Mouse (Mus musculus): Measurements from ENCODE around the gene Ptov1. TPM values are rescaled to one million over a fixed set of nuclear protein-coding genes. Genes with fewer than 3 reads are reported as not detected.
A peak's percentile ranks its signal among the peaks of the same experiment; 100 is the strongest.

Gene Ptov1
- polyA plus RNA-seq, 1 experiment from 2014 or later, result 410 TPM

DNA sequence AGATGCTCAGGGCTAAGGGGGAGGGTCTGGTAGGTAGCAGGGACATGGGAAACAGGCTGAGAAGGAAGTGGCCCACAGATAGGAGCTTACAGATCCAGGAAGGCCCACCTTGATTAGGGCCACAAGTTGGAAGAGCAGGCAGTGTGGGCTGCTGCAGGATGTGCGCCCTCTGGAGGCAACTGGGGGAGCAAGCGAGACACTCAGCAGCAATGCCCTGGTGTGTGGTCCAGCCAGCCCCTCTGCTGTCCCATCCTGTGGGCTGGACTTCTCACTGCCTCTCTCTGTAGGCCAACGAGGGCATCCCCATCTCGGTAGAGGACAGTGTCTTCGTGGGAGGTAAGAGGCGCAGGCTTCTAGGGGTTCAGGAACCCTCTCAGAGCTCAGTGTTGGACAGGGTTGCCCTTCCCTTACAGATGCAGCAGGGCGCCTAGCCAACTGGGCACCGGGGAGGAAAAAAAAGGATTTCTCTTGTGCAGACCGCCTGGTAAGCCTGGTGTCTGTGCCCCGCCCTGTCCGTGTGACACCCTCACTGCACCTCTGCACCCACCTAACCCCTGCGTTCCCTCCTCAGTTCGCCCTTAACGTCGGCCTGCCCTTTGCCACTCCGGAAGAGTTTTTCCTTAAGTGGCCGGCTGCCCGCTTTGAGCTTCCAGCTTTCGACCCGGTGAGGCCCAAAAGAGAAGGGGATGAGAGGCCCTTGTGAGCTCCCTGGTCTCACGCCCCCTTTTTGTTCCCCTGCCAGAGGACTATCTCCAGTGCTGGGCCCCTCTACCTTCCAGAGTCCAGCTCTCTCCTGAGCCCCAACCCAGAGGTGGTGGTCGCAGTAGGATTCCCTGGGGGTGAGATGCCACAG lies 8.8 kb downstream of the Ptov1 start:
- H3K27me3 ChIP-seq (ENCODE audit: control insufficient read depth, insufficient read depth, low read length), result no peaks in the 10 kb centered on the region
- no peaks in the 10 kb centered on the region for H3K9me3 ChIP-seq (ENCODE audit: control insufficient read depth, low read length)
- H3K27ac ChIP-seq (replicated peaks; ENCODE audit: low read depth, low read length), result no peak overlapping the region
- H3K4me3 ChIP-seq (ENCODE audit: low read depth, low read length), result no peak overlapping the region
- DNase-seq (ENCODE audit: low spot score), result peak; percentile 85
- WGBS, result 65% methylated on average over 22 of the region's 22 CpGs
- 0 out of 2 replicates have a peak overlapping the region, but pooled peaks have one; percentile 7 for H3K4me2 ChIP-seq (ENCODE audit: low read depth, severe bottlenecking)
- H3K4me1 ChIP-seq (ENCODE audit: control insufficient read depth, insufficient read depth, low read length), result peaks cover 6% of the 10 kb centered on the region; the same call in 1 of the 2 replicates
- H3K9ac ChIP-seq (ENCODE audit: low read length), result no peak overlapping the region
- peaks cover 34% of the 10 kb centered on the region; the same call in 1 of the 2 replicates for H3K36me3 ChIP-seq (ENCODE audit: control insufficient read depth, insufficient read depth, low read length)
- no peak for ATAC-seq (ENCODE audit: insufficient number of reproducible peaks, low FRiP score, low TSS enrichment, low read depth)

DNA sequence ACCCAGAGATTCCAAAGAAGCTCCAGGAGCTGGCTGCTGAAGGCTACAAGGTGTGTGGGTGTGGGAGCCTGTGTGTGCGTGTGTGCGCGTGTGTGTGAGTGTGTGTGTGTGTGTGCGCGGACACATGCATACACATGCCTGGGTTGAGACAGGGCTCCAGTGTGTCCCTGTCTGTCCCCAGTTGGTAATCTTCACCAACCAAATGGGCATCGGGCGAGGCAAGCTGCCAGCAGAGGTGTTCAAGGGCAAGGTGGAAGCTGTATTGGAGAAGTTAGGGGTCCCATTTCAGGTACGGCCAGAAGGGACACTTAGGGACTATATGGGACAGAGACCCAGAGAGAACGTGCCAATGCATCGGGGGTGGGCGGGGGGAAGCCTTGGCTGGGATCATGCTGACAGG lies 9.7 kb downstream of the Ptov1 start:
- DNase-seq (ENCODE audit: low spot score) (no peak), ATAC-seq (ENCODE audit: insufficient number of reproducible peaks, low FRiP score, low TSS enrichment, low read depth) (no peak)
- Histone ChIP-seq H3K4me1 (ENCODE audit: control insufficient read depth, insufficient read depth, low read length) (peaks cover 8% of the 10 kb centered on the region), H3K36me3 (ENCODE audit: control insufficient read depth, insufficient read depth, low read length) (peaks cover 30% of the 10 kb centered on the region; the same call in 1 of the 2 replicates), H3K27ac (replicated peaks; ENCODE audit: low read depth, low read length) (no peak overlapping the region), H3K4me3 (ENCODE audit: low read depth, low read length) (no peak overlapping the region), H3K27me3 (ENCODE audit: control insufficient read depth, insufficient read depth, low read length) (no peaks in the 10 kb centered on the region), H3K4me2 (ENCODE audit: low read depth, severe bottlenecking) (no peak overlapping the region), H3K9ac (ENCODE audit: low read length) (no peak overlapping the region), H3K9me3 (ENCODE audit: control insufficient read depth, low read length) (no peaks in the 10 kb centered on the region)
- 93% methylated on average over 11 of the region's 11 CpGs for whole genome bisulfite sequencing

DNA sequence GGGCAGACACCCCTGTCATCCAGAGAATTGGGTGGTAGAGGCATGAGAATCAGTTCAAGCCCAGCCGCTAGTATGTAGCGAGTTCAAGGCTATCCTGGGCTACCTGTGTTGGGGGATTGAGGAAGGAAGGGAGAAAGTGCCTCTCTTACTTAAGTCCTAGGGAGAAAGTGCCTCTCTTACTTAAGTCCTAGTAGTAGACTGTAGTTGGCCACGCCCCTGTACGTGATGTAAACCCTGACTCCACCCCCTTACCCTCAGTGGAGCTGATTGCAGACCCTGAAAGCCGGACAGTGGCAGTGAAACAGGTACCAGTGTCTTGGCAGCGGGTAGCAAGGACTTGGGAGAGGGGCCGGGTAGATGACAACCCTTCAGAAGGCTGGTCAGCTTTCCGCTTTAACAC lies 11.7 kb downstream of the Ptov1 start:
- Histone ChIP-seq H3K4me1 (ENCODE audit: control insufficient read depth, insufficient read depth, low read length) (peaks cover 16% of the 10 kb centered on the region), H3K36me3 (ENCODE audit: control insufficient read depth, insufficient read depth, low read length) (peaks cover 13% of the 10 kb centered on the region; the same call in 1 of the 2 replicates), H3K9ac (ENCODE audit: low read length) (peak overlapping the region; percentile 48), H3K27me3 (ENCODE audit: control insufficient read depth, insufficient read depth, low read length) (no peaks in the 10 kb centered on the region), H3K27ac (replicated peaks; ENCODE audit: low read depth, low read length) (no peak overlapping the region), H3K4me3 (ENCODE audit: low read depth, low read length) (peak overlapping the region; percentile 52), H3K9me3 (ENCODE audit: control insufficient read depth, low read length) (no peaks in the 10 kb centered on the region), H3K4me2 (ENCODE audit: low read depth, severe bottlenecking) (peak overlapping the region; percentile 75)
- no peak for ATAC-seq (ENCODE audit: insufficient number of reproducible peaks, low FRiP score, low TSS enrichment, low read depth)
- 28% methylated on average over 8 of the region's 8 CpGs for WGBS
- no peak for DNase-seq (ENCODE audit: low spot score)

DNA sequence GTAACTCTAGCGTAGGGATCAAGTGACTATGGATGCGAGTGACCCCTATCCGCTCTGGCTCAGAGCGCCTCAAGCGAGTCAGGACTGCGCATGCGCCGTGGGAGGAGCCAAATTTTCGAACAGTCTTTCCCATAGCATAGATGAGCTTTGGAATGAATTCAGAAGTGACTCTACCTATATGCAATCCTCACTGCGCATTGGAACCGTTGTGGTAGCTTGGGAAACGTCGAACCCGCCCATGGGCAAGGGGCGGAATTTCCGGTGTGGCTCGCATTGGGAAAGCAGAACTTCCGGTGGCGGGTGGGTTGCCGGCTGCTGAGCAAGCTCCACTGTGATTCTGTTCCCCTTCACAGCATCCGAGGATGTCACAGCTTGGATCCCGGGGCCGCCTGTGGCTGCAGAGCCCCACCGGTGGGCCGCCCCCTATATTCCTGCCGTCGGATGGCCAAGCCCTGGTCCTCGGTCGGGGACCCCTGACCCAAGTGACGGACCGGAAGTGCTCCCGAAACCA lies 12.5 kb downstream of the Ptov1 start, which contains the start of gene Pnkp:
Gene Pnkp (plus strand): TSS at position 98 of the 511 bp plus-strand sequence.
- H3K27ac ChIP-seq (replicated peaks; ENCODE audit: low read depth, low read length), result peak within 1 kb of the TSS; percentile 83
- no peaks in the 10 kb centered on the region for H3K27me3 ChIP-seq (ENCODE audit: control insufficient read depth, insufficient read depth, low read length)
- no peaks in the 10 kb centered on the region for H3K9me3 ChIP-seq (ENCODE audit: control insufficient read depth, low read length)
- H3K9ac ChIP-seq (ENCODE audit: low read length), result peak within 1 kb of the TSS; percentile 48
- peaks cover 11% of the 10 kb centered on the region; the same call in 1 of the 2 replicates for H3K36me3 ChIP-seq (ENCODE audit: control insufficient read depth, insufficient read depth, low read length)
- peak; percentile 89 for DNase-seq (ENCODE audit: low spot score)
- peak within 1 kb of the TSS; percentile 75 for H3K4me2 ChIP-seq (ENCODE audit: low read depth, severe bottlenecking)
- ATAC-seq (ENCODE audit: insufficient number of reproducible peaks, low FRiP score, low TSS enrichment, low read depth), result peak; percentile 44; the same call in 1 of the 2 replicates
- peaks cover 16% of the 10 kb centered on the region for H3K4me1 ChIP-seq (ENCODE audit: control insufficient read depth, insufficient read depth, low read length)
- H3K4me3 ChIP-seq (ENCODE audit: low read depth, low read length), result peak within 1 kb of the TSS; percentile 52
- WGBS, result under 1% methylated on average over 32 of the region's 32 CpGs

DNA sequence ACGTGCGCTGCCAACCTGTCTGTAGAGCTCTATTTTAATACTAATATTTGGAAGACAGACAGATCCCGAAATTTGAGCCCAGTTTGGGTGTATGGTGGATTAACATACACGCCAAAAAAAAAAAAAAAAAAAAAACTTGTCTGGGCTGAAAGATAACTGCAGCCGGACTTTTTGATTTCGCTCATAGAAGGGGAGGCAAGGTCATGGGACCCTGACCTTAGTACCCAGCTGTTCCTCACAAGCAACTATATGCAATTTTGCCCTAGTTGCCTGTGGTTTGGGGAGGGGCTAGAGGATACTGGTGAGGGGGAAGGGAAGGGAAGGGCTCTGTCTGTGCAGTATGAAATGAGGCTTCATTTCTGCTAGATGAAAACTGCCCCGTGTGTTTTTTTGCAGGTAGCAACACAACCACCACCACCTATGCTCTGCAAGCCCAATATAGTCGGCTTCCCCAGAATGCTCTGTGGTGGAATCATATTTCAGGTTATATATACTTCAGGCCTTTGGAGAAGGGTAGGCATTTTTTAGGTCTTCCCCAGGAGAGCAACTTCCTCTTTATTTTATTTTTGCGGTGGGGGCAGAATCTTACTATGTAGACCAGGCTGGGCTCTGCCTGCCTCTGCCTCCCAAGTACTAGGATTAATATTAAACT lies 13.2 kb downstream of the Ptov1 start:
- peak overlapping the region; percentile 52 for H3K4me3 ChIP-seq (ENCODE audit: low read depth, low read length)
- DNase-seq (ENCODE audit: low spot score) (no peak), ATAC-seq (ENCODE audit: insufficient number of reproducible peaks, low FRiP score, low TSS enrichment, low read depth) (no peak)
- peak overlapping the region; percentile 75 for H3K4me2 ChIP-seq (ENCODE audit: low read depth, severe bottlenecking)
- H3K36me3 ChIP-seq (ENCODE audit: control insufficient read depth, insufficient read depth, low read length), result peaks cover 8% of the 10 kb centered on the region; the same call in 1 of the 2 replicates
- no peak overlapping the region for H3K9ac ChIP-seq (ENCODE audit: low read length)
- peaks cover 16% of the 10 kb centered on the region for H3K4me1 ChIP-seq (ENCODE audit: control insufficient read depth, insufficient read depth, low read length)
- no peaks in the 10 kb centered on the region for H3K27me3 ChIP-seq (ENCODE audit: control insufficient read depth, insufficient read depth, low read length)
- 64% methylated on average over 9 of the region's 9 CpGs for WGBS
- H3K27ac ChIP-seq (replicated peaks; ENCODE audit: low read depth, low read length), result no peak overlapping the region
- no peaks in the 10 kb centered on the region for H3K9me3 ChIP-seq (ENCODE audit: control insufficient read depth, low read length)

DNA sequence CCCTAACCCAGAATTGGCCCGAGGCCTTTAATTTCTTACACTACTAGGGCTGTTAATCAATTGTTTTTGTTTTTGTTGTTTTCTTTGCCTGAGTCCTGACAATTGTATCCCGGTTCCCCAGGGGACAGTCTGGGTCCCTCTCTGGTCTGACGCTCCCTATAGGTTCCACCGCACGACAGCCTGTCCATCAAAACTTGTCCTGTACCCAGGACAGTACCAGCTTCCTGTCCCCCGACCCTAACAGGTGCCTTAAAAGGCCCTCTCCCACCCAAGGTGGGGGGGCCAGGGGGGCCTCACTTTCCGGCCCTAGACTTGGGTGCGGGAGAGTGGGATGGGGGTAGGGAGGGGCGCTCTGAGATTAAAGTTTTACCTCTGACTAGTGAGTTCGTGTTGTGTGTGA lies 14.6 kb downstream of the Ptov1 start:
- H3K4me3 ChIP-seq (ENCODE audit: low read depth, low read length), result peak overlapping the region; percentile 39
- ATAC-seq (ENCODE audit: insufficient number of reproducible peaks, low FRiP score, low TSS enrichment, low read depth) (no peak), DNase-seq (ENCODE audit: low spot score) (no peak)
- H3K9ac ChIP-seq (ENCODE audit: low read length), result no peak overlapping the region; the same call in 1 of the 2 replicates
- H3K4me1 ChIP-seq (ENCODE audit: control insufficient read depth, insufficient read depth, low read length), result peaks cover 21% of the 10 kb centered on the region
- peaks cover 5% of the 10 kb centered on the region; the same call in 1 of the 2 replicates for H3K36me3 ChIP-seq (ENCODE audit: control insufficient read depth, insufficient read depth, low read length)
- H3K27ac ChIP-seq (replicated peaks; ENCODE audit: low read depth, low read length), result peak overlapping the region; percentile 48; the same call in 1 of the 2 replicates
- 46% methylated on average over 10 of the region's 10 CpGs for WGBS
- no peaks in the 10 kb centered on the region for H3K27me3 ChIP-seq (ENCODE audit: control insufficient read depth, insufficient read depth, low read length)
- H3K9me3 ChIP-seq (ENCODE audit: control insufficient read depth, low read length), result no peaks in the 10 kb centered on the region
- peak overlapping the region; percentile 70 for H3K4me2 ChIP-seq (ENCODE audit: low read depth, severe bottlenecking)

DNA sequence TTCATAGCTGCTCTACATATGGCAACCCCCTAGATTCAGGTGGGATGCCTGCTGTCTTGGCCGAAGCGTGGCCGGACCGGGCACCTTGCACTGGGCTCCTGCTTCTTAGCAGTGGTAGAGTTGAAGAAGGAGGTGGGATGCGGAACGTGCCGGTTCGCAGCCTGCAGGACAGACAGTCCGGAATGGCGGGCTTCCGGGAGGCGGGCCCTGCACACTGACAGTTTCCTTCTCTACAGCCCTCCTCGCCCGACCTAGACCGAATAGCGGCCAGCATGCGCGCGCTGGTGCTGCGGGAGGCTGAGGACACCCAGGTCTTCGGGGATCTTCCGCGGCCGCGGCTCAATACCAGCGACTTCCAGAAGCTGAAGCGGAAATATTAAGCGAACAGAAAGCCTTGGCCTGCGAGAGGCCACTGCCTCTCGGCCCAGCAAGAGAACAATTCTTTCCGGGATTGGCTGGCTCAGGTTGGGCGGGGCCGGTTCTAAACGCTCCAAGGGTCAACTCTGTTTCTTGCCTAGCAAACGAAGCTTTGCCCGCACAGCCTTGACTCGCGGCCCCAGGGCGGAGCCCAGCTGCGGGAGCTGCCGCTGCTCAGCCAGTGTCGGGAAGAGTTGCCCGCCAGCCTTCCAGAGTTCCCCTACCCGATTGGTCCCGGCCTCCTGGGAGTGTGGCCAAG lies 15.1 kb downstream of the Ptov1 start:
- DNase-seq (ENCODE audit: low spot score), result peak; percentile 81
- WGBS, result 2% methylated on average over 45 of the region's 45 CpGs
- no peaks in the 10 kb centered on the region for H3K9me3 ChIP-seq (ENCODE audit: control insufficient read depth, low read length)
- H3K4me1 ChIP-seq (ENCODE audit: control insufficient read depth, insufficient read depth, low read length), result peaks cover 21% of the 10 kb centered on the region
- peak overlapping the region; percentile 56 for H3K9ac ChIP-seq (ENCODE audit: low read length)
- peak overlapping the region; percentile 39 for H3K4me3 ChIP-seq (ENCODE audit: low read depth, low read length)
- 0 out of 2 replicates have a peak, but pooled peaks have one; percentile 15 for ATAC-seq (ENCODE audit: insufficient number of reproducible peaks, low FRiP score, low TSS enrichment, low read depth)
- H3K27ac ChIP-seq (replicated peaks; ENCODE audit: low read depth, low read length), result peak overlapping the region; percentile 48
- peaks cover 5% of the 10 kb centered on the region; the same call in 1 of the 2 replicates for H3K36me3 ChIP-seq (ENCODE audit: control insufficient read depth, insufficient read depth, low read length)
- H3K27me3 ChIP-seq (ENCODE audit: control insufficient read depth, insufficient read depth, low read length), result no peaks in the 10 kb centered on the region
- peak overlapping the region; percentile 70 for H3K4me2 ChIP-seq (ENCODE audit: low read depth, severe bottlenecking)

All from limb, embryonic 11.5 days (tissue).